Mouse (Mus musculus): ENCODE data around the gene Oprl1. TPM values are rescaled to one million over a fixed set of nuclear protein-coding genes. Genes with fewer than 3 reads are reported as not detected.
A peak's percentile ranks its signal among the peaks of the same experiment; 100 is the strongest.

Oprl1 gene
- polyA plus RNA-seq, 1 experiment from 2014 or later = 21.7 TPM

GRCm38 (mm10) chr2:181677096-181677754 lies 37.6 kb upstream of the Oprl1 start:
- DNase-seq (ENCODE audit: low spot score, missing footprints) = no peak
- 61% methylated on average over 5 of the region's 5 CpGs for WGBS
- Histone ChIP-seq H3K4me3 (ENCODE audit: low read depth, low read length) (no peak overlapping the region), H3K36me3 (ENCODE audit: control insufficient read depth, insufficient read depth, low read length) (no peaks in the 10 kb centered on the region), H3K4me2 (no peak overlapping the region), H3K9ac (ENCODE audit: low read length) (no peak overlapping the region), H3K27ac (ENCODE audit: low read depth, low read length) (no peak overlapping the region), H3K9me3 (ENCODE audit: control insufficient read depth, low read length) (no peaks in the 10 kb centered on the region), H3K27me3 (ENCODE audit: control insufficient read depth, insufficient read depth, low read length) (peaks cover 17% of the 10 kb centered on the region), H3K4me1 (ENCODE audit: control insufficient read depth, insufficient read depth, low read length) (peaks cover 16% of the 10 kb centered on the region)
- no peak for ATAC-seq (ENCODE audit: low FRiP score)

- Histone ChIP-seq H3K4me3 (ENCODE audit: low read depth, low read length) (no peak overlapping the region), H3K4me2 (no peak overlapping the region), H3K9ac (ENCODE audit: low read length) (no peak overlapping the region), H3K4me1 (ENCODE audit: control insufficient read depth, insufficient read depth, low read length) (peaks cover 16% of the 10 kb centered on the region), H3K27ac (ENCODE audit: low read depth, low read length) (no peak overlapping the region), H3K36me3 (ENCODE audit: control insufficient read depth, insufficient read depth, low read length) (no peaks in the 10 kb centered on the region), H3K9me3 (ENCODE audit: control insufficient read depth, low read length) (no peaks in the 10 kb centered on the region), H3K27me3 (ENCODE audit: control insufficient read depth, insufficient read depth, low read length) (peaks cover 12% of the 10 kb centered on the region)
- ATAC-seq (ENCODE audit: low FRiP score) (no peak), DNase-seq (ENCODE audit: low spot score, missing footprints) (no peak)
- 62% methylated on average over 3 of the region's 3 CpGs for WGBS
Measured at GRCm38 (mm10) chr2:181677755-181678098, 37.1 kb upstream of the Oprl1 start.

GRCm38 (mm10) chr2:181678780-181679179 lies 36.0 kb upstream of the Oprl1 start:
- no peaks in the 10 kb centered on the region for H3K9me3 ChIP-seq (ENCODE audit: control insufficient read depth, low read length)
- H3K27me3 ChIP-seq (ENCODE audit: control insufficient read depth, insufficient read depth, low read length) = peaks cover 2% of the 10 kb centered on the region; the same call in 1 of the 2 replicates
- H3K4me2 ChIP-seq = no peak overlapping the region
- no peaks in the 10 kb centered on the region for H3K36me3 ChIP-seq (ENCODE audit: control insufficient read depth, insufficient read depth, low read length)
- ATAC-seq (ENCODE audit: low FRiP score) (peak; percentile 53; the same call in 1 of the 2 replicates), DNase-seq (ENCODE audit: low spot score, missing footprints) (peak; percentile 94)
- 44% methylated on average over 1 of the region's 1 CpGs for WGBS
- no peak overlapping the region for H3K27ac ChIP-seq (ENCODE audit: low read depth, low read length)
- no peak overlapping the region for H3K9ac ChIP-seq (ENCODE audit: low read length)
- H3K4me3 ChIP-seq (ENCODE audit: low read depth, low read length) = no peak overlapping the region
- peaks cover 16% of the 10 kb centered on the region for H3K4me1 ChIP-seq (ENCODE audit: control insufficient read depth, insufficient read depth, low read length)

GRCm38 (mm10) chr2:181679951-181680715 lies 34.7 kb upstream of the Oprl1 start, which contains the start of gene Tcea2:
TSS of gene Tcea2 (plus strand) at chr2:181680310.
- under 1% methylated on average over 64 of the region's 69 CpGs for whole genome bisulfite sequencing
- no peaks in the 10 kb centered on the region for H3K9me3 ChIP-seq (ENCODE audit: control insufficient read depth, low read length)
- H3K4me2 ChIP-seq = peak within 1 kb of the TSS; percentile 77
- H3K9ac ChIP-seq (ENCODE audit: low read length) = peak within 1 kb of the TSS; percentile 84
- peaks cover 16% of the 10 kb centered on the region for H3K4me1 ChIP-seq (ENCODE audit: control insufficient read depth, insufficient read depth, low read length)
- DNase-seq (ENCODE audit: low spot score, missing footprints) = peak; percentile 97
- ATAC-seq (ENCODE audit: low FRiP score) = peak; percentile 75
- no peak within 1 kb of the TSS for H3K27ac ChIP-seq (ENCODE audit: low read depth, low read length)
- H3K4me3 ChIP-seq (ENCODE audit: low read depth, low read length) = peak within 1 kb of the TSS; percentile 59
- no peaks in the 10 kb centered on the region; the same call in 1 of the 2 replicates for H3K27me3 ChIP-seq (ENCODE audit: control insufficient read depth, insufficient read depth, low read length)
- no peaks in the 10 kb centered on the region for H3K36me3 ChIP-seq (ENCODE audit: control insufficient read depth, insufficient read depth, low read length)

- Histone ChIP-seq H3K9ac (ENCODE audit: low read length) (peak overlapping the region; percentile 84), H3K4me3 (ENCODE audit: low read depth, low read length) (peak overlapping the region; percentile 59), H3K9me3 (ENCODE audit: control insufficient read depth, low read length) (no peaks in the 10 kb centered on the region), H3K27me3 (ENCODE audit: control insufficient read depth, insufficient read depth, low read length) (no peaks in the 10 kb centered on the region; the same call in 1 of the 2 replicates), H3K4me1 (ENCODE audit: control insufficient read depth, insufficient read depth, low read length) (peaks cover 12% of the 10 kb centered on the region), H3K4me2 (peak overlapping the region; percentile 77), H3K27ac (ENCODE audit: low read depth, low read length) (no peak overlapping the region), H3K36me3 (ENCODE audit: control insufficient read depth, insufficient read depth, low read length) (no peaks in the 10 kb centered on the region)
- ATAC-seq (ENCODE audit: low FRiP score) = peak; percentile 19
- 22% methylated on average over 7 of the region's 7 CpGs for WGBS
- DNase-seq (ENCODE audit: low spot score, missing footprints) = peak; percentile 93
Measured at GRCm38 (mm10) chr2:181680716-181681117, 34.1 kb upstream of the Oprl1 start.

- DNase-seq (ENCODE audit: low spot score, missing footprints) = no peak
- Histone ChIP-seq H3K9ac (ENCODE audit: low read length) (no peak overlapping the region), H3K36me3 (ENCODE audit: control insufficient read depth, insufficient read depth, low read length) (peaks cover 2% of the 10 kb centered on the region; the same call in 1 of the 2 replicates), H3K4me1 (ENCODE audit: control insufficient read depth, insufficient read depth, low read length) (peaks cover 12% of the 10 kb centered on the region), H3K27me3 (ENCODE audit: control insufficient read depth, insufficient read depth, low read length) (no peaks in the 10 kb centered on the region; the same call in 1 of the 2 replicates), H3K27ac (ENCODE audit: low read depth, low read length) (no peak overlapping the region), H3K9me3 (ENCODE audit: control insufficient read depth, low read length) (no peaks in the 10 kb centered on the region), H3K4me2 (no peak overlapping the region), H3K4me3 (ENCODE audit: low read depth, low read length) (no peak overlapping the region)
- ATAC-seq (ENCODE audit: low FRiP score) = no peak
- WGBS = 84% methylated on average over 1 of the region's 1 CpGs
Measured at GRCm38 (mm10) chr2:181681978-181682377, 32.8 kb upstream of the Oprl1 start.

- Histone ChIP-seq H3K36me3 (ENCODE audit: control insufficient read depth, insufficient read depth, low read length) (peaks cover 2% of the 10 kb centered on the region; the same call in 1 of the 2 replicates), H3K9me3 (ENCODE audit: control insufficient read depth, low read length) (no peaks in the 10 kb centered on the region), H3K4me3 (ENCODE audit: low read depth, low read length) (no peak overlapping the region), H3K4me2 (no peak overlapping the region), H3K4me1 (ENCODE audit: control insufficient read depth, insufficient read depth, low read length) (peaks cover 12% of the 10 kb centered on the region), H3K27ac (ENCODE audit: low read depth, low read length) (no peak overlapping the region), H3K9ac (ENCODE audit: low read length) (no peak overlapping the region), H3K27me3 (ENCODE audit: control insufficient read depth, insufficient read depth, low read length) (no peaks in the 10 kb centered on the region; the same call in 1 of the 2 replicates)
- ATAC-seq (ENCODE audit: low FRiP score) (no peak), DNase-seq (ENCODE audit: low spot score, missing footprints) (no peak)
- 67% methylated on average over 4 of the region's 4 CpGs for WGBS
Measured at GRCm38 (mm10) chr2:181683381-181683780, 31.4 kb upstream of the Oprl1 start.

GRCm38 (mm10) chr2:181684713-181685112 lies 30.1 kb upstream of the Oprl1 start:
- DNase-seq (ENCODE audit: low spot score, missing footprints) (peak; percentile 28), ATAC-seq (ENCODE audit: low FRiP score) (no peak)
- Histone ChIP-seq H3K27ac (ENCODE audit: low read depth, low read length) (no peak overlapping the region), H3K9me3 (ENCODE audit: control insufficient read depth, low read length) (no peaks in the 10 kb centered on the region), H3K4me3 (ENCODE audit: low read depth, low read length) (no peak overlapping the region), H3K27me3 (ENCODE audit: control insufficient read depth, insufficient read depth, low read length) (no peaks in the 10 kb centered on the region), H3K9ac (ENCODE audit: low read length) (no peak overlapping the region), H3K4me1 (ENCODE audit: control insufficient read depth, insufficient read depth, low read length) (peaks cover 8% of the 10 kb centered on the region), H3K4me2 (no peak overlapping the region), H3K36me3 (ENCODE audit: control insufficient read depth, insufficient read depth, low read length) (peaks cover 2% of the 10 kb centered on the region; the same call in 1 of the 2 replicates)
- WGBS = 87% methylated on average over 1 of the region's 1 CpGs

GRCm38 (mm10) chr2:181685686-181686085 lies 29.1 kb upstream of the Oprl1 start:
- H3K4me3 ChIP-seq (ENCODE audit: low read depth, low read length) = no peak overlapping the region
- DNase-seq (ENCODE audit: low spot score, missing footprints) = peak; percentile 33
- H3K27ac ChIP-seq (ENCODE audit: low read depth, low read length) = no peak overlapping the region
- peaks cover 4% of the 10 kb centered on the region for H3K4me1 ChIP-seq (ENCODE audit: control insufficient read depth, insufficient read depth, low read length)
- no peak for ATAC-seq (ENCODE audit: low FRiP score)
- H3K36me3 ChIP-seq (ENCODE audit: control insufficient read depth, insufficient read depth, low read length) = peaks cover 2% of the 10 kb centered on the region; the same call in 1 of the 2 replicates
- no peaks in the 10 kb centered on the region for H3K27me3 ChIP-seq (ENCODE audit: control insufficient read depth, insufficient read depth, low read length)
- 91% methylated on average over 4 of the region's 4 CpGs for WGBS
- no peaks in the 10 kb centered on the region for H3K9me3 ChIP-seq (ENCODE audit: control insufficient read depth, low read length)
- no peak overlapping the region for H3K4me2 ChIP-seq
- H3K9ac ChIP-seq (ENCODE audit: low read length) = no peak overlapping the region

Data from midbrain, embryonic 11.5 days (tissue).